Mouse (Mus musculus) brain, embryonic 14.5 days (tissue): Measurements from ENCODE around the gene Hs3st6.

Experiments used
- CTCF ChIP-seq: fragments of 200-500 bp; IDR thresholded peaks from 2 replicates; pipeline ENCODE4 v1.5.1; 2012; ENCODE audit warnings: inconsistent platforms, mild to moderate bottlenecking, moderate library complexity, borderline replicate concordance; ENCODE audit not compliant: insufficient read depth, insufficient read length; ENCODE audit errors: extremely low read depth
- POLR2A ChIP-seq: fragments of 200-500 bp; IDR thresholded peaks from 2 replicates; pipeline ENCODE4 v1.6.1; 2012; ENCODE audit warnings: mild to moderate bottlenecking, inconsistent platforms, borderline replicate concordance; ENCODE audit not compliant: poor library complexity, insufficient read depth, insufficient read length, severe bottlenecking; ENCODE audit errors: extremely low read depth

GRCm38 (mm10) chr17:24739926-24740325, 12.9 kb upstream of the Hs3st6 start:
- TF ChIP-seq CTCF, result no peak
- no peak for TF ChIP-seq POLR2A
